Mouse (Mus musculus) retina, postnatal 1 day (tissue): Measurements from ENCODE around the gene Ykt6.
"Not testable (repeated sequence)": the region's sequence is repeated elsewhere in the genome, so short reads cannot be mapped to it uniquely, and the experiment has no call there.

Experiments
- DNase-seq: peaks from one replicate; pipeline ENCODE4 v3.0.0-alpha.2; 2012

The Ykt6 gene

GRCm38 (mm10) chr11:5955546-5956276 is at the start of gene Ykt6:
Ykt6 (plus strand) TSS chr11:5955693.
- DNase-seq = peak; percentile 97

DNA sequence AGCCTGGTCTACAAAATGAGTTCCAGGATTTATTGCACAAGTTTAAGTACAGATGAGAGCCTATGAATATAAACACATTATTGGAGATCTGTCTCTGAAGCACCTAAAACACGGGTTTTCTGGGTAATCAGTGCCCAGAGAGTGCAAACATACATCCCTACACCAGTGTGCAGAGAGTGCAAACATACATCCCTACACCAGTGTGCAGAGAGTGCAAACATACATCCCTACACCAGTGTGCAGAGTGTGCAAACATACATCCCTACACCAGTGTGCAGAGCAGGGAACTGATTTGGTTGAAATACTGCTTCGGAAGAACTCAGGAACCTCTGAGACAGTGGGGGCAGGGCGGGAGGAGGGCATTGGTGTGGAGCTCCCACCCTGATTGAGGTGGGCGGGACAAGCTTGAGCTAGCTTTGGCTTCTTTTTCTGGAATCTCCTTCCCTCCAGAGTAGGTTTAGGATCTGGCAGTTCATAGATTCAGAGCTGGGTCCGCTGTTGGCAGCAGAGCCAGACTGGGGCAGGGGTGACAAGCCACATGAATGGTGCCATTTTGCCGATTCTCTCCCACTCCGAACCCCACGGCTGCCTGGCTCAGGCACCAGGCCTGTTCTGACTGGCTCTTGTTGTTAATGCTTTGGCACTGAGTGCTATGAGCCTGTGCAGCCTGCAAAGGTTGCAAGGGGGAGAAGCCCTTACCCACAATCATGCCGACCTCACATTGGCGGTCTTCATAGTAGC is 49.5 kb upstream of the Ykt6 start:
- DNase-seq = no peak

DNA sequence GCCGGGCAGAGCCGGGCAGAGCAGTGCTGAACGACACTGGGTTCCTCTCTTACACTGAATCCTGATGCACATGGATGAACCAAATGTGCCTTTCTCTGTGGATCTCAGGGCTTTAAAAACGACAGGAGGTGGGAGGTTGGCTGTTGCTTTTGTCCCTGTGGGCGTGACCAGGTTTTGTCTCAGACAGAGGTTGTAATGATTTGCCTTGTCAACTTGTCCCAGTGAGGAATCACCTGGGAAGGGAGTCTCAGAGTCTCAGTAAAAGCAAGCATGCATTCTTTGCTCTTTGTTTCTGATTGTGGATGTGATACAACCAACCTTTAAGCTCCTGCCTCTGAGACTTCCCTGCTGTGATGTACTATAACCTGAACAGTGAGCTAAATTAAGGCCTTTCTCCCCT is 48.4 kb upstream of the Ykt6 start:
- DNase-seq = no peak

DNA sequence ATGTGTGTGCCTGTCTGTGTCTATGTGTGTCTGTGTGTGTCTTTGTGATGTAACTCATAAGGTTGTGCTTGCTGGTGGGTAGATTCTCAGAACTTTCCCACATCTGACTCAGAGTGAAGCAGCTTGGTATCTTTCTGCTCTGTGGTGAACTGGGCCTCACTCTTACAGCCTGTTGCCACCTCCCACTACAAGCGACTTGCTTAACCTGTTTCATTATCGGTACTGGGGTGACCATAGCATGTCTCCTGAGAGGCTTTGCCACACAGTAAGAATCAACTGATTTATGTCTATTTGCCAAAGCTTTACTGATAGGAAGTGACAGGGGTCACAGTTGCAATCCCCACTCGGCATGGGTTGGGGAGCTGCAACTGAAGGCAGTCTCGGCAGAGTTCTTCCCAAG is 46.9 kb upstream of the Ykt6 start:
- no peak for DNase-seq

DNA sequence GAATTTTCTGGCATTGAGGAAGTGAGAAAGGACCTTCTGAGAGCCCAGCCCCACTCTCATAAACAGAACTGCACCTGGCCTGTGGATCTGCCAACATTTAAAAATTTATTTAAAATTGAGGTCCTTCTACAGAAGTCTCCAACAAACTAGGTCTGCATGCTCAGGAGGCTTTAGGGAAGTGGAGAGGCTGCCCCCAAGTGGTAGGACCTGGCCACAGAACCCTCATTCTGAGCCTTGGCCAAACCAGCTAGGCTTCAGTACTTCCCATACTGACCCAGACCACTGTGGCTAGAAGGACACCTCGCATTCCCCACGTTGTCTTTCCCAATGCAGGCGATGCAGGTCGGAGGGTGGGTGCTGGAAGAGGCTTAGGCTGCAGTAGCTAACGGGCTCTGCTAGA is 42.9 kb upstream of the Ykt6 start:
- peak; percentile 59 for DNase-seq

GRCm38 (mm10) chr11:5913256-5913655 is 42.2 kb upstream of the Ykt6 start:
- no peak for DNase-seq

- peak; percentile 77 for DNase-seq
These were observed 41.6 kb upstream of the Ykt6 start for GRCm38 (mm10) chr11:5913936-5914335.

GRCm38 (mm10) chr11:5914940-5915339 is 40.6 kb upstream of the Ykt6 start:
- no peak for DNase-seq

GRCm38 (mm10) chr11:5915429-5916177 is 39.9 kb upstream of the Ykt6 start:
- DNase-seq = no peak

GRCm38 (mm10) chr11:5916178-5916548 is 39.3 kb upstream of the Ykt6 start:
- DNase-seq = no peak

GRCm38 (mm10) chr11:5918111-5918510 is 37.4 kb upstream of the Ykt6 start:
- DNase-seq = no peak

- DNase-seq = no peak
These were observed 35.9 kb upstream of the Ykt6 start for GRCm38 (mm10) chr11:5919606-5920005.

- DNase-seq = no peak
These were observed 35.1 kb upstream of the Ykt6 start for GRCm38 (mm10) chr11:5920323-5920960.

DNA sequence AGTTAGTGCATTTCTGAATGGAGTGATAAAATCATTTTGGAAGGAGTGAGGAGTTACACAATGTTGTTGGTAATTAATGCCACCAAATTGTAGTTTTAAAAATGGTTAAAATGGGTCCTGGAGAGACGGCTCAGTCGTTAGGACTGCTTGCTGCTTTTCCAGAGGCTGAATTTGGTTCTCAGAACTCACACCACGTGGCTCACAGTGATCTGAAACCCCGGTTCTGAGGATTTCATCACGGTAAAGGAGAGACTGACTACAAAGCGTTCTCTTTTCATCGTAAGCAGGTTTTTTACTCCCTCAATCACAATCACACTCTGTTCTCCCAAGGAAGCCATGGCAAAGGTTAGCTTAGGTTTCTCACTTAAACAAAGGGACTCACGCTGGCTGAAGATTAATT is 30.8 kb upstream of the Ykt6 start:
- no peak for DNase-seq

DNA sequence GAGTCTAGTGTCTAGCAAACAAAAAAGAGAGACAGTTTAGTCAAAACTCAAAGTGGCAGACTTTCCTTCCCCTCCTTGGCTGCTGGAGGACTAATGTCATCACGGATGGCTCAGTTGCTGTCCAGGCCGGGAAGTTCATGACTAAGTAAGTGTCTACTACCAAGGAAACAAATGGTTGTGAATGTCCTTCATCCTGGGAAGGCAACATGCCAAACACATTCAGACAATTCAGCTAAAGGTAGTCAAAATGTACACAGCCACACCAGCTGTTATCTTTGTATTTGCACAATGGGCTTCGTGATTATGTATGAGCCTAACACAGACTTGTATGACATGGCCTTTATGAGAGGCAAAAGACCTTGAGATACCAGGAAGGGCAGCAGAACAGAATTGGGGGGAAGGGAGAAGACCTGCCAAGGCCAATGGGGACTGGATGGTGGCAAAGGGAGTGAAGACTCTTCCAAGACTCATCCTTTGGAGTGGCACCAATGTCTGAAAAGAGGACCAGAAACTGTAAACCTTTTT is 28.7 kb upstream of the Ykt6 start:
- DNase-seq = no peak

GRCm38 (mm10) chr11:5930578-5930977 is 24.9 kb upstream of the Ykt6 start:
- DNase-seq = no peak

DNA sequence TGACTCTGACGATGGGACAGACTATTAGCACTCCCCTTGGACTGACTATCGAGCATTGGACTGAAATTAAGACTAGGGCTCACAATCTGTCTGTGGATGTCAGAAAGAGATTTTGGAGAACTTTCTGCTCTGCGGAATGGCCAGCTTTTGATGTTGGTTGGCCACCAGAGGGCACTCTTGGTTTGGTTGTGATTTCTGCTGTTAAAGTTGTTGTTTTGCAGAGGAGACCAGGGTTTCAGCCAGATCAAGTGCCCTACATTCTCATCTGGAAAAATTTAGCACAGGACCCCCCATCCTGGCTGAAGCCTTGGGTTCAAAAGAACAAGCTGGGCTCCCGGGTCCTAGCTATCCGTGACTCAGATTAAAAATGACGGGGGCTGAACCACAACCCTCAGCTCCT is 23.5 kb upstream of the Ykt6 start:
- not testable (repeated sequence) for DNase-seq

- DNase-seq = not testable (repeated sequence)
These were observed 21.0 kb upstream of the Ykt6 start for GRCm38 (mm10) chr11:5934531-5934930.

GRCm38 (mm10) chr11:5942966-5943365 is 12.5 kb upstream of the Ykt6 start:
- no peak for DNase-seq

- no peak for DNase-seq
These were observed 10.4 kb upstream of the Ykt6 start for GRCm38 (mm10) chr11:5945096-5945495.

DNA sequence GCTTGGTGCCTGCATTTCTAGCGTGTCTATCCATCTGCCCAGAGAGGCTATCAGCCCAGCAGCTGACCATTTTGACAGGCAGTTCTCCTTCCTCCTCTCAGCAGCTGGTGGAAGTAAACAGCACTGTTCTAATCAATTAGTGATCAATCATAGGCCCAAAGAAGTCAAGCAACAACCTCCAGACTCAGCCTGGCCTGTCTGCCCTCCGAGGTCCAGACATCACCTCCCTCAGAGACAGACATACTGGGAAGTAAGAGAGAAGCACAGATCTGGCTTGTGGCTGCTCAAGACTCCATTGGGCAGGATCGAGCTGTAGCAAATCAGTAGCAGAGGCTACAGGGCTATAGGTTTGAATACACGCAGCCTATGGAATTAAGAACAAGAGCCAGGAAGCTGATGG is 7.7 kb upstream of the Ykt6 start:
- no peak for DNase-seq

DNA sequence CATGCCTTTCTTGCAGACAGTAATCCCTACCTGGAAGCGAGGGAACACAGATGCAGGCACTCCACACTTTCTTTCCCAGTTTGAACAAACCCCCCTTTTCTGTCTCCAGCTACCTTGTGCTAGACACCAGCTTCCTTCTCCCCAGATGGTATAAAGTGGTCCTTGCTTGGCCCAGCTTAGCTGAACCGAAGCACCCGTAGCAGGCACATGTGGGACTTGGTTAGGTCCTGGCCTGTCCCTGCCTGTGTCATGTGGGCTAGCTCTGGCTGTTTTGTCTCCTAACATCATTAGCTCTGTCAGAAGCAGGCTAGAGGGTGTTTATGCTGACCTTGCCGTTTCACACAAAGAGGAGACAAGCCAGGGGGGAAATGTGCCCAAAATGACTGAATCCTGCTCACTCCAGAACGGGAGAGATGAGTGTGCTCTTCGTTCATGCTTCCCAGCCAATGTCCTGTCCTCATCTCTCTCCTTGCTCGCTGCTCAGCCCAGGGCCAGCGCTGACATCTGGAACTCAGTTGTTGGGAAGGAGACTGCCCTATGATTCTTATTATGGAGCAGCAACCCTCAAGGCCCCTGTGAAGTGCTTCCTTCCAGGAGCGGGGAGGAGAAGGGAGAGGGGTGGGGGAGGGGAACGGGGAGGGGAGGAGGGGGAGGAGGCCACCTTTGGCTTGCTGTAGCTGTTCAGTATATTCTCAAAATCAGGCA is 6.8 kb upstream of the Ykt6 start:
- DNase-seq = peak; percentile 32
